Mouse (Mus musculus) megakaryocyte, embryonic 14.5 days (primary cell): ENCODE results near the gene Ddx59.

ENCODE experiments used
- FLI1 ChIP-seq: IDR thresholded peaks from 2 replicates; pipeline ENCODE4 v1.6.1; 2012; ENCODE audit warnings: low read length, inconsistent platforms, mixed read lengths
- GATA1 ChIP-seq: IDR thresholded peaks from 3 replicates; pipeline ENCODE4 v1.6.1; 2012; ENCODE audit warnings: mixed read lengths, low read length, inconsistent platforms, borderline replicate concordance

DNA sequence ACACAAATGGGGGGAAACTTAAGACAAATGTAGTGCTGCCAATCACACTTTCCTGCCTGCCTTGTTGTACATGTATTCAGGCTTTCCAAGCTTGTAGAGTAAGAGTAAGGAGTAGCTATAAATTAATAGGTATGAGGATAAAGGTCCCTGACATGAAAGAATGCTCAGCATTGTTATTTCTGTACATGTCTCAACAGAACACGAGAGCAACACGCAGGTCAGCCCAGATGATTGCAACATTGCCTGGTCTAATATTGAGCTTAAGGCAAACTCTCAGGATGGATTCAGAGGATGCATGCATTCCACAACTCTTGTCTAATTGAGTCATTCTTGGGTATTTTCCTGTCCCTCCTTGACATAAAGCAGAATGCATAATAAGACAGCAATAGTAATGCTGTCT, 5.4 kb upstream of the Ddx59 start:
- TF ChIP-seq FLI1 = no peak
- no peak for TF ChIP-seq GATA1
